Mouse (Mus musculus) midbrain, postnatal 0 days (tissue): ENCODE data around the gene Pmpca. TPM values are rescaled to one million over a fixed set of nuclear protein-coding genes. Genes with fewer than 3 reads are reported as not detected.

ENCODE experiments used
- ATAC-seq: fragments of 200-750 bp; cut with Nextera tagmentation; 2 replicates; pipeline ENCODE4 v1.8.0; 2017; ENCODE audit warnings: moderate number of reproducible peaks, mild to moderate bottlenecking, moderate TSS enrichment, moderate library complexity; ENCODE audit not compliant: low FRiP score
- DNase-seq: peaks from one replicate; pipeline ENCODE4 v3.0.0-alpha.2; 2015; ENCODE audit warnings: low spot score
- H3K27ac ChIP-seq: fragments of 300-500 bp; sonication (generic); 2 replicates; pipeline ENCODE4 v1.5.1; 2014; ENCODE audit warnings: low read depth, mild to moderate bottlenecking, low read length, mixed read lengths
- H3K27me3 ChIP-seq: fragments of 300-500 bp; sonication (generic); 2 replicates; pipeline ENCODE4 v1.6.1; 2014; ENCODE audit warnings: low read length, control low read depth, mixed read lengths; ENCODE audit not compliant: insufficient read depth
- H3K36me3 ChIP-seq: fragments of 300-500 bp; sonication (generic); 2 replicates; pipeline ENCODE4 v1.6.1; 2014; ENCODE audit warnings: low read length, control low read depth, mixed read lengths; ENCODE audit not compliant: insufficient read depth
- H3K4me1 ChIP-seq: fragments of 300-500 bp; sonication (generic); 2 replicates; pipeline ENCODE4 v1.6.1; 2014; ENCODE audit warnings: mild to moderate bottlenecking, control low read depth, antibody characterized with exemption, low read length, mixed read lengths; ENCODE audit not compliant: insufficient read depth
- H3K4me2 ChIP-seq: fragments of 300-500 bp; sonication (generic); 2 replicates; pipeline ENCODE4 v1.6.1; 2014; ENCODE audit warnings: low read depth, mild to moderate bottlenecking, low read length, mixed read lengths; ENCODE audit not compliant: poor library complexity, severe bottlenecking
- H3K4me3 ChIP-seq: fragments of 300-500 bp; sonication (generic); 2 replicates; pipeline ENCODE4 v1.5.1; 2014; ENCODE audit warnings: low read depth, mild to moderate bottlenecking, low read length, moderate library complexity
- H3K9ac ChIP-seq: fragments of 300-500 bp; sonication (generic); replicated peaks from 2 replicates; pipeline ENCODE4 v1.6.1; 2014; ENCODE audit warnings: mild to moderate bottlenecking, low read length, moderate library complexity, mixed read lengths; ENCODE audit not compliant: poor library complexity, severe bottlenecking
- H3K9me3 ChIP-seq: fragments of 300-500 bp; sonication (generic); 2 replicates; pipeline ENCODE4 v1.6.1; 2016; ENCODE audit warnings: low read length, control low read depth
- CTCF ChIP-seq: IDR thresholded peaks from 2 replicates; pipeline ENCODE4 v1.5.1; 2016; ENCODE audit warnings: antibody characterized with exemption, mild to moderate bottlenecking
- WGBS: fragments of 180-500 bp; shearing (Covaris S2); extraction: QIAGEN DNeasy Blood & Tissue Kit; methylation state at CpG from one replicate; pipeline ENCODE4 v1.1.7; 2014; 5-methylcytosine and 5-hydroxymethylcytosine counted together
- polyA plus RNA-seq: library from polyadenylated mRNA; unstranded; fragments of >200 nt; fragmentation: Nextera tagmentation; extraction: Ambion mirVana; gene quantifications from 2 replicates; pipeline ENCODE4 v1.2.1, GENCODE M21; 2015
- total RNA-seq: library from RNA; depleted of rRNA; stranded (reverse); fragments of >200 nt; gene quantifications from 2 replicates; pipeline ENCODE4 v1.2.3, GENCODE M21; 2014

The Pmpca gene
- total and polyA plus RNA-seq, 2 experiments from 2014 or later = 64.8 to 85.1 TPM

GRCm38 (mm10) chr2:26424541-26424940 is 35.4 kb downstream of the Pmpca start:
- Histone ChIP-seq H3K27ac (no peak overlapping the region), H3K9me3 (no peaks in the 10 kb centered on the region)
- 96% methylated on average over 2 of the region's 2 CpGs for WGBS

GRCm38 (mm10) chr2:26429851-26430250 is 40.7 kb downstream of the Pmpca start:
- no peak for ATAC-seq
- WGBS = 86% methylated on average over 5 of the region's 5 CpGs

More at GRCm38 (mm10) chr2:26424541-26424940, 35.4 kb downstream of the Pmpca start:
- H3K4me2 ChIP-seq = no peak overlapping the region
- ATAC-seq = no peak
- H3K4me1 ChIP-seq = no peaks in the 10 kb centered on the region
- H3K4me3 ChIP-seq = no peak overlapping the region
- H3K27me3 ChIP-seq = no peaks in the 10 kb centered on the region
- no peak overlapping the region for H3K9ac ChIP-seq
- no peak for DNase-seq
- no peak for TF ChIP-seq CTCF
- peaks cover 95% of the 10 kb centered on the region for H3K36me3 ChIP-seq

DNA sequence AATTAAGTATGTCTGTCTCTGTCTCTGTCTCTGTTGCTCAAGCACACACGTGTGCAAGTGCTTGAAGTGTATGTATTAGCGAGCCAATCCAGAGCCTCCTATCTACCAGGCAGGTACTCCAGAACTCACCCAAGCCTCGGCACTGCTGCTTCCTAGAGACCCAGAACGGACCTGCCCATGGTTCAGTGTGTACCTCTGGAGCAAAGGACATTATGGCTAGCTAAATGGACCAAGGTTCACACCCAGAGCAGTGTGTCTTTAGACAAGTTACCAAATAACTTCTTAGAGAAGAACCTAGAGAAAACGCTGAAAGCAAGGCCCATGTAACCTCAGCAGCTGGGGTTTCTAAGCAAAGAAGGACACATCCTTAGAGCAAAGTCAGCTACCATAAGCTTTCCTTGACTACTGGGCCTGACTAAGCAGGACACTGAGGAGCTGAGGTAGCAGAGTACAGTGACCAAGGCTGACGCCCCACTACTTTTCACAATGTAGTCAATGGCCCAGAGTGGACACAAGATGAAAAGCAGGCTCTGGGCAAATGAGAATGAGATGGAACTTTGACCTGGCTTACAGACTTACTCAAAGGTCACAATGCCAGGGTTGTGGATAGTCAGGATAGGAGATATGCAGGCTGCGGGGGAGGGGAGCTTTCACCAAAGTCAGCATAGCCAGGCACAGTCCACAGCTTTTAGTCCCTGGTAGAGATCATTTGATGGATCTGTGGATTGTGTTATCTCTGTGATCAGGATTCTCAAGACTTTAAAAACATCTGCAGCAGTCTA is 45.8 kb downstream of the Pmpca start:
- Histone ChIP-seq H3K27me3 (no peaks in the 10 kb centered on the region), H3K4me1 (no peaks in the 10 kb centered on the region), H3K9ac (no peak overlapping the region), H3K4me3 (no peak overlapping the region), H3K27ac (no peak overlapping the region), H3K36me3 (peaks cover 59% of the 10 kb centered on the region), H3K4me2 (no peak overlapping the region), H3K9me3 (no peaks in the 10 kb centered on the region)
- 92% methylated on average over 7 of the region's 7 CpGs for WGBS
- ATAC-seq = no peak
- TF ChIP-seq CTCF = no peak
- DNase-seq = no peak

More at GRCm38 (mm10) chr2:26429851-26430250, 40.7 kb downstream of the Pmpca start:
- H3K27me3 ChIP-seq = no peaks in the 10 kb centered on the region
- H3K27ac ChIP-seq = no peak overlapping the region
- no peaks in the 10 kb centered on the region for H3K4me1 ChIP-seq
- no peak for DNase-seq
- H3K9me3 ChIP-seq = no peaks in the 10 kb centered on the region
- H3K9ac ChIP-seq = no peak overlapping the region
- peaks cover 75% of the 10 kb centered on the region for H3K36me3 ChIP-seq
- no peak overlapping the region for H3K4me3 ChIP-seq
- TF ChIP-seq CTCF = no peak; the same call in 1 of the 2 replicates
- no peak overlapping the region for H3K4me2 ChIP-seq

DNA sequence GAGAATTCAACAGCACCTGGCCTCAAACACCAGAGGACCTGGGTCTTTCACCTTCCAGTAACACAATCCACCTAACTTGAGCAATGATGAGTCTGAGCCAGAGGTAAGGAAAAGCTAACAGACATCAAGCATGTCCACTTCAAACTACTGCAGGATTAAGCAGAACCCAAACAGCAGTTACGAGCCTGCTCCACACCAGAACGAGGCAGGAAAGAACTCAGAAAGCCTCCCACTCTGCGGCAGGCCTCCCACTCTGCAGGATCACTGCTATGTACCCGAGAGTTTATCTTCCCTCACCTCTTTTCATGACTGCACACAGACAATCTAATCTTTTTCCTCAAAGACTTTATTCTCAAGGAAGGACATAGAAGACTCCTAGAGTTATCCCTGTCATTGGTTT is 48.1 kb downstream of the Pmpca start:
- WGBS = 69% methylated on average over 4 of the region's 4 CpGs
- no peak overlapping the region for H3K9ac ChIP-seq
- H3K4me1 ChIP-seq = no peaks in the 10 kb centered on the region
- no peak for TF ChIP-seq CTCF
- no peaks in the 10 kb centered on the region for H3K27me3 ChIP-seq
- DNase-seq (no peak), ATAC-seq (no peak)
- no peaks in the 10 kb centered on the region for H3K9me3 ChIP-seq
- no peak overlapping the region for H3K4me2 ChIP-seq
- H3K27ac ChIP-seq = no peak overlapping the region
- H3K4me3 ChIP-seq = no peak overlapping the region
- H3K36me3 ChIP-seq = peaks cover 63% of the 10 kb centered on the region

- DNase-seq (no peak), ATAC-seq (no peak)
- WGBS = 88% methylated on average over 7 of the region's 7 CpGs
- Histone ChIP-seq H3K4me2 (no peak overlapping the region), H3K9ac (no peak overlapping the region), H3K36me3 (peaks cover 59% of the 10 kb centered on the region), H3K4me1 (no peaks in the 10 kb centered on the region; the same call in 1 of the 2 replicates), H3K4me3 (no peak overlapping the region), H3K27me3 (no peaks in the 10 kb centered on the region), H3K27ac (no peak overlapping the region), H3K9me3 (no peaks in the 10 kb centered on the region)
- TF ChIP-seq CTCF = no peak
Measured at GRCm38 (mm10) chr2:26438373-26438772, 49.2 kb downstream of the Pmpca start.

DNA sequence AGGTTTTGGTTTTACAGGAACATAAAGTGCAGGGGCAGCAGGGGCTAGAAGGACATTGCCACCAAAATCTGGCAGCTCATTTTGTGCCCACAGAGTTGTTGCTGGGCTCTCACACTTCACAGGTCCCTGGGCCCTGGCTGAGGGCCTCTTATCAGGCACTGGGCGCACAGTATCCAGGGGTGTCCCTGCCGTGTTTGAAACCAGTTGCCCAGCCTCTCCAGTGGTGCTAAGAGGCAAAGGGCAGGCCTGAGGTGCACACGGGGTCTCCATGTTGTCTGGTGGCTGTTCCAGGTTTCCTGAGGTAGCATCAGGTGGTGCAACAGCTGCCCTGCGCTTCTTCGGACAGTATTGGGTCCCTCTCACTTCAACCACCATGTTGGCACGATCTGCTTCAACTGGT is 50.5 kb downstream of the Pmpca start:
- no peaks in the 10 kb centered on the region for H3K27me3 ChIP-seq
- no peak overlapping the region for H3K4me2 ChIP-seq
- H3K9me3 ChIP-seq = no peaks in the 10 kb centered on the region
- no peak for TF ChIP-seq CTCF
- H3K9ac ChIP-seq = no peak overlapping the region
- peaks cover 7% of the 10 kb centered on the region for H3K4me1 ChIP-seq
- ATAC-seq (no peak), DNase-seq (no peak)
- no peak overlapping the region for H3K4me3 ChIP-seq
- no peak overlapping the region for H3K27ac ChIP-seq
- 95% methylated on average over 6 of the region's 6 CpGs for WGBS
- peaks cover 51% of the 10 kb centered on the region for H3K36me3 ChIP-seq
